Mouse (Mus musculus): ENCODE data around the gene Slc4a3.

The Slc4a3 gene

DNA sequence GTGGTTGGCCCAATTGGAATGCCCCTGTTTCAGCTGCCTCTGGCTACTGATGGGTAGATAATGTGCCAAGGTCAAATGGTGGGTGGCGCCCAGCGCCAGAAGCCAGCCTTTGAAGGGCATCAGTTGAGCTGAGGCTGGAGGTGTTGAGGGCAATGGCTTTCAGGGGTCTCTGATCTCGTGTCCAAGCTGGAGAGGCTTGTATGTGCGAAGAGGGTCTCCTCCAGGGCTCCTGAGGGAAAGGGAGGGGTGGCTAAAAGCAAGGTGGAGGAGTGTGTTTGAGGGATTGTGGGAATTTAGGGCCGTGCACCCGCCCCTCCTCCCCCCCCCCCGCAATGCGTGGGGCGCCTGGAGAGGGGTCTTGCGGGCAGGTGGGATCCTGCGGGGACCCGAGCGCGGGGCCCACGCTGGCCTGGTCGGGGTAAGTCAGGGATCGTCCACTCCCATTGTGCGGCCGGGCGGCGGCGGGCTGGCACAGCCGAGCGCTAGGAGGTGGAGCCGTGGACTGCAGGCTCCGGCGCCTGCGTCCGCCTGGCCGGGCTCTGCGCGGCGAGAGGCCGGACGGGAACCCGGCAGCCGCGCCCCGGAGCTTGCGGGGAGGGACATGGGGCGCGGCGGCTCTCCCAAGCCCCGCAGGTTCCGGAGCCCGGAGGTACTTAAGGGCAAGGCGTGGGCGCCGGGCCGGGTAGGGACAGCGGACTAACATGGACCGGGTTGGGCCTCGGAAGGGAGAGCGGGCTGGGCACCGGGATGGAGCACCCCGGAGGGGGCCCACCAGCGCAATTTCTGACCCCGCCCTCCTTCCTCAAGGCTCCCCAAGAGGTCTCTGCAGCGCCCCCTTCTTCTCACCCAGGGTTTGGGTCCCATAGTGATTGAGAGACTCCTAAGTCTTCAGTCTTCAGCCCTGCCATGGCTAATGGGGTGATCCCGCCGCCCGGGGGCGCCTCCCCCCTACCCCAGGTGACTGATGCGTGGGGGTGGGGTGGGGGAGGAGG, at the start of gene Slc4a3:
Gene Slc4a3, plus strand, starts transcription at position 302 of the 992 bp plus-strand sequence.
- DNase-seq (ENCODE audit: extremely low spot score, low read depth, low spot score) = no peak

DNA sequence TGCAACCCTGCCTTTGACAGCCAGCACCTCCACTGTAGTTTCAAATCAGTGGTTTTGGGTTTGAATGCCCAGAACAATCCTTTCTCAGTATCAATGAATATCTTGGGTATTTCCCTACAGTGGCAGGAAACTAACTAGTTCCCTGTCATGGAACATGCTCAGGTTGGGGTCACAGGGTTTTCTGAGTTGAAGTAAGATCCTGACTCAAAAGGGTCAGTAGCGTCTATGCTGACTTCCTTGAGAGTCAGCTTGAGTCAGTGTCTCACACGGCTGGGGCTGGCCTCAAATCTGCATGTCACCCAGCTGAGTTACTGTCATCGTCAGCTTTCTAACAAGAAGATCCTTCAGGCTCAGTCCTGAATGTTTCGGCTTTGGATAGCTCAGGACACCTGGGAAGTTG, 47.2 kb upstream of the Slc4a3 start:
- DNase-seq (ENCODE audit: extremely low spot score, low read depth, low spot score) = no peak

GRCm38 (mm10) chr1:75499441-75499840, 46.6 kb upstream of the Slc4a3 start:
- no peak for DNase-seq (ENCODE audit: extremely low spot score, low read depth, low spot score)

DNA sequence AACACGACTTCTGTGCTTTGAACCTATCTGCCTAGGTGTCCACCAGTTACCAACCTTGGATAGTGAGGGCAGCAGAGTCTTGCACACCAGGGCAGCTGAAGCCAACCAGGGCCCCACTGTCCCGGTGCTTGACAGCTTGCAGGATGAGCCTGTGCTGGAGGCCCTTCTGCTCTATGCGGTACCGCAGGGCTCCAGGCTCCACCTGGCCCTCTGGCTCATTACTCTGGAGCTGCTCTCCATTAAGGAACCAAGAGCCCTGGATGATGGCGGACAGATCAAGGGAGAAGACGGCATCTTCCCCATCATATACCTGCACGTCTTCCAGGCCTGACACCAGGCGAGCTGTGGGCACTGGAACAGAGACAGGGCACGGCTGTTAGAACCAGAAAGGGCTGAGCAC, 44.2 kb upstream of the Slc4a3 start:
- no peak for DNase-seq (ENCODE audit: extremely low spot score, low read depth, low spot score)

GRCm38 (mm10) chr1:75502945-75503650, 43.0 kb upstream of the Slc4a3 start:
- DNase-seq (ENCODE audit: extremely low spot score, low read depth, low spot score) = no peak

GRCm38 (mm10) chr1:75503651-75503980, 42.5 kb upstream of the Slc4a3 start:
- no peak for DNase-seq (ENCODE audit: extremely low spot score, low read depth, low spot score)

- no peak for DNase-seq (ENCODE audit: extremely low spot score, low read depth, low spot score)
These were observed 41.6 kb upstream of the Slc4a3 start for GRCm38 (mm10) chr1:75504256-75505045.

DNA sequence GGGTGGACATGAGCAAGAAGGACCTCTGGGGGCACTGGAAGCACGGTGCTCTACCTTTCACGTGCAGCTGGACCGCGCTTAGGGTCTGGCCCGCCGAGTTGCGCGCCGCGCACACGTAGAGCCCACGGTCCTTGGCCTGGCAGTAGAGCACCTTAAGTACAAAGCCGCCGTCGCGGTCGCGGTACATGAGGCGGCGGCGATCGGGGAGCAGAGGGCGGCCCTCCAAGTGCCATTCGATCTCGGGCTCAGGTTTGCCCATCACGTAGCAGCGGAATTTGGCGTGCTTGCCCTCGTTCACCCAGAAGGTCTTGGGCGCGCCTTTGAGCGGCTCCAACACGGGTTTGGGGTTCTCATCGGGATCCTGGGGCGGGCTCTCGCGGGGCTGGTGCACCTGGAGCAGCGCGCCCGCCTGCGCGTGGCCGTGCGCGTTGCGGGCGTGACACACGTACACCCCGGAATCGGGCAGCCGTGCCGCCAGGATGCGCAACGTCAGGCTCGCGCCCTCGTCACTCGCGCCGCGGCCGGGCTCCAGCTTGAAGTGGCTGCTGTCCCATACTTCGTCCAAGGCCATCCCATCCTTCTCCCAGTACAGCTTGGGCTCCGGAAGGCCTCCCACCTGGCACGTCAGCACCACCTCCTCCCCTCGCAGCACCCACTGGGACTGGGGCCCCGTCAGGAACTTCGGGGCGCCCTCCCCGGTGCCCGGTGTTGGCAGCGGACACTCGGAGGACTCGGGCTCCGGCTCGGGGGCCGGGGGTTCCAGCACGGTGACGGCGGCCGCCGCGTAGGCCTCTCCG, 40.7 kb upstream of the Slc4a3 start:
- no peak for DNase-seq (ENCODE audit: extremely low spot score, low read depth, low spot score)

DNA sequence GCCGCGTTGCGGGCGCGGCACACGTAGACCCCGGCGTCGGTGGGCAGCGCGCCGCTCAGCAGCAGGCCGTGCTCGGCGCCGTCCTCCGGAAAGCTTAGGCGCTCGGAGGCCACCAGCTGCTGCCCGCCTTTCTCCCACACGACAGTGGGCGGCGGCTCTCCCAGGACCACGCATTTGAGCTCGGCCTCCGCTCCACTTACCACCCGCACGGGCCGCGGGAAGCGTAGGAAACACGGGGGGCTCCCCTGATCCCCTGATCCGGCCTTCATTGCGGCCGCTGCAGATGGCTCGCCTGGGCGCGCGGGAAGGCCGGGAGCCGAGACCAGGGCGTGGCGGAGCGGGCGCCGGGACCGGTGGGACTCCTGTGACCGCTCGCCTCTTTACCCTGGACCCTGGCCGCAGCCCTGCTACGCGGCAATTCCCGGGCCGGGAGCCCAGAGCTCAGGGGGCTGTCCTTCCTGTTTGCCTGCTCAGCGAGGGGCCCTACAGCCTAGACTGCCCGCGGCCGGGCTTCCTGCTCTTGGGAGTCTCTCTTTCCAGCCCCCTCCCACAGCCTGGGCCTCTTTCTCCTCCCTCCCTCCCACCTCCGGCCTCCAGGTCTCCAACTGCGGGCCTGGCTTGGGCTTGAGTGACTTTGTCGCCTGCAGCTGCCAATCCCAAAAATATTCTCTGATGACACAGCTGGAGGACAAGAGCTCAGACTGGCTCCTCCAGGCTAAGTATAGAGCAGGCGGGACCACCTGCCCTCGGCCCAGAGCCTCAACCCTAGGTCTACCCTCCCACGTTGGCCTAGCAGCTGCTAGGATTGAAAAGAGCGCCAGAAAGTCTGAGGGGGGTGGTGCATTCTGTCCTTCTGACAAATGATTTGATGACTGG, 39.9 kb upstream of the Slc4a3 start, which contains the start of gene Obsl1:
Gene Obsl1, minus strand, starts transcription at position 497 of the 876 bp plus-strand sequence.
- no peak for DNase-seq (ENCODE audit: extremely low spot score, low read depth, low spot score)

DNA sequence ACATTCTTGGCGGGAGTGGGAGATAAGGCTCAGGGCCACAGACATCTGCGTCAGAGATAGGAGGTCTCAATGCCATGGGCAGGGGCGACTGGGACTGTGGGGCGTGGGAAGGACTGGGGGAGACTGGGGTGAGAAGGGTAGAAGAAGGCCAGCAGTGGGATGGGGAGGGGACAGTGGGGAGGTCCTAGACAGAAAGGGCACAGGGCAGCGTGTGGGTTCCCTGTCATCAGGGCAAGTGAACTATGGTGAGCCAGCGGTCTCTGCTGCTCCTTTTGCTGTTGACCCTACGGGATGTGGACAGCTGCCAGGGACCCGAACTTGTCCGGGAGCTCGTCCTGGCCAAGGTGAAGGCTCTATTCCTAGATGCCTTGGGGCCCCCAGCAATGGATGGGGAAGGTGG, 39.1 kb upstream of the Slc4a3 start, which contains the start of gene Inha:
Gene Inha, plus strand, starts transcription at position 72 of the 400 bp plus-strand sequence.
- no peak for DNase-seq (ENCODE audit: extremely low spot score, low read depth, low spot score)

DNA sequence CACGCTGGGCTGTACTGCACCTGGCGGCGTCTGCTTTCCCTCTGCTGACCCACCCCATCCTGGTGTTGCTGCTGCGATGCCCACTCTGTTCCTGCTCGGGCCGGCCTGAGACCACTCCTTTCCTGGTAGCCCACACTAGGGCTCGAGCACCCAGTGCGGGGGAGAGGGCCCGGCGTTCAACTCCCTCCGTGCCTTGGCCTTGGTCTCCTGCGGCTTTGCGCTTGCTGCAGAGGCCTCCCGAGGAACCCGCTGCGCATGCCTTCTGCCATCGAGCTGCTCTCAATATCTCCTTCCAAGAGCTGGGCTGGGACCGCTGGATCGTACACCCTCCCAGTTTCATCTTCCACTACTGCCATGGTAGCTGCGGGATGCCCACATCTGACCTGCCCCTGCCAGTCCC, 36.5 kb upstream of the Slc4a3 start:
- no peak for DNase-seq (ENCODE audit: extremely low spot score, low read depth, low spot score)

- DNase-seq (ENCODE audit: extremely low spot score, low read depth, low spot score) = no peak
These were observed 35.9 kb upstream of the Slc4a3 start for GRCm38 (mm10) chr1:75510154-75510553.

GRCm38 (mm10) chr1:75511437-75512210, 34.4 kb upstream of the Slc4a3 start:
- DNase-seq (ENCODE audit: extremely low spot score, low read depth, low spot score) = no peak

DNA sequence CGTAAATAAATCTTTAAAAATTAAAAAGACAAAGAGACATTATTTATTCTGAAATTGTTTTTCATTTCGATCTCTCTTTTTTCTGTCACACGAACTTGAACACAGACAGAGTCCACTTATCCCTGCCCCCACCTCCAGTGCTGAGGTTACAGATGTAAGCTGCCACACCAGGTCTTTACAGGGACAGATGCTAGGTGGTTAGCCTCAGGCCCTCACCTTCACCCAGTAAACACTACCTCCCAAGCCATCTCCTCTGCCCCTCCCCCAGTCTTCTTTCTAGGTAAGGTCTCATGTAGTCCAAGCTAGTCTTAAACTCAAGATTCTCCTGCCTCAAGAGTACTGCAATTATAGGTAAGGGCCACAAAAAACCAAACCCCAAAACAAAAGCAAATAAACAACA, 33.5 kb upstream of the Slc4a3 start:
- no peak for DNase-seq (ENCODE audit: extremely low spot score, low read depth, low spot score)

DNA sequence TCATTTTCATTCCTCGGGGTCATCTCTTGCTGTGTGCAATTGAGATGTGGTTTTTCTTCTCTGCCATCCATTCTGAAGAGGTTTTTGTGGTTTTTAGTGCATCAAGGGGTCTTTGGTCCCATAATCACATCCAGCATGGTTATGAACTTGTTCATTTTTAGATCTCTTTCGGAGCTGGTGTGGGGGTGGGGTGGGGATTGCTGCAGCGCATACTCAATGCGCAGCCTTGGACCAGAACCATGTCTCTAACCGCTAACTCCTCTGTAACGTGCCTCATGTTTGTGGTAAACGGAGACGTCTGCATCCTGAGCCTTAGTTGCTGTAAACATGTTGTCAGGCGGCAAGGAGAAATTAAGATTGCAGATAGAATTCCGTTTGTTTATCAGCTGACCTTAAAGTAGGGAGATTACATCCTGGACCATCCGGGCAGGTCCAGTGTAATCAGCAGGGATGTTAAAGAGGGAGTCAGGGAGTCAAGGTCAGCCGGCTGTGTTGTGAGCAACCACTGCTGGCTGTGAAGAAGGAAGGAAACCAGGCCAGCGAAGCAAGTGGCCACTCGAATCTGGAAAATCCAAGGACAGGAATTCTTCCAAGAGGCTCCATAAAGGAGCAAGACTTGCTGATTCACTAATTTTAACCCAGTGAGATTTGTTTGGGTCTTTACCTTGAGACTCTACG, 29.2 kb upstream of the Slc4a3 start:
- DNase-seq (ENCODE audit: extremely low spot score, low read depth, low spot score) = no peak

- DNase-seq (ENCODE audit: extremely low spot score, low read depth, low spot score) = no peak
These were observed 28.1 kb upstream of the Slc4a3 start for GRCm38 (mm10) chr1:75517984-75518383.

DNA sequence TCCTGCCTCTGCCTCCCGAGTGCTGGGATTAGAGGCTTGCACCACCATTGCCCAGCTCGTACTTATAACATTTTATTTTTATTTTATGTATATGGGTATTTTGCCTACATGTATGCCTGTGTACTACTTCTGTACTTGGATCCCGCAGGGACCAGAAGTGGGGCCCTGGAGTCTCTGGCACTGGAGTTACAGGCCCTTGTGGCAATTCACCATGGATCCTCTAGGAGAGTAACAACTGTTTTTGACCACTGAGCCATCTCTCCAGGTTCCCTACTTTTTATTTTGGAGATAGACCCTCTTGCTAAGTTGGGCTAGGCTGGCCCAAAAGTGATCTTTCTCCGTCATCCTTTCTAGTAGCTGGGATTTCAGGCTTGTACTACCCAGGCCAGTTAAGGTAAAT, 27.6 kb upstream of the Slc4a3 start:
- no peak for DNase-seq (ENCODE audit: extremely low spot score, low read depth, low spot score)

GRCm38 (mm10) chr1:75519576-75519975, 26.5 kb upstream of the Slc4a3 start:
- DNase-seq (ENCODE audit: extremely low spot score, low read depth, low spot score) = no peak
